Mouse (Mus musculus) forebrain, postnatal 0 days (tissue): ENCODE data around the gene Fscn3. TPM values are rescaled to one million over a fixed set of nuclear protein-coding genes. Genes with fewer than 3 reads are reported as not detected.

ENCODE experiments used
- ATAC-seq: fragments of 200-750 bp; cut with Nextera tagmentation; 2 replicates; pipeline ENCODE4 v1.8.0; 2017; ENCODE audit warnings: mild to moderate bottlenecking, moderate library complexity
- DNase-seq: peaks from one replicate; pipeline ENCODE4 v3.0.0-alpha.2; 2015
- H3K27ac ChIP-seq: fragments of 300-500 bp; sonication (generic); 2 replicates; pipeline ENCODE4 v1.5.1; 2014; ENCODE audit warnings: low read depth, mild to moderate bottlenecking, antibody characterized with exemption, low read length, moderate library complexity, mixed read lengths
- H3K27me3 ChIP-seq: fragments of 300-500 bp; sonication (generic); 2 replicates; pipeline ENCODE4 v1.6.1; 2014; ENCODE audit warnings: mild to moderate bottlenecking, low read length, mixed read lengths; ENCODE audit not compliant: insufficient read depth
- H3K36me3 ChIP-seq: fragments of 300-500 bp; sonication (generic); 2 replicates; pipeline ENCODE4 v1.6.1; 2014; ENCODE audit warnings: mild to moderate bottlenecking, moderate library complexity; ENCODE audit not compliant: insufficient read depth
- H3K4me1 ChIP-seq: fragments of 300-500 bp; sonication (generic); 2 replicates; pipeline ENCODE4 v1.6.1; 2014; ENCODE audit warnings: antibody characterized with exemption; ENCODE audit not compliant: insufficient read depth
- H3K4me2 ChIP-seq: fragments of 300-500 bp; sonication (generic); 2 replicates; pipeline ENCODE4 v1.6.1; 2014; ENCODE audit warnings: low read depth, mild to moderate bottlenecking, moderate library complexity
- H3K4me3 ChIP-seq: fragments of 300-500 bp; sonication (generic); 2 replicates; pipeline ENCODE4 v1.5.1; 2014; ENCODE audit warnings: low read depth, low read length, mixed read lengths
- H3K9ac ChIP-seq: fragments of 300-500 bp; sonication (generic); 2 replicates; pipeline ENCODE4 v1.6.1; 2014; ENCODE audit warnings: mild to moderate bottlenecking
- H3K9me3 ChIP-seq: fragments of 300-500 bp; sonication (generic); 2 replicates; pipeline ENCODE4 v1.6.1; 2016; ENCODE audit warnings: low read length
- CTCF ChIP-seq: sonication (generic); IDR thresholded peaks from 2 replicates; pipeline ENCODE4 v1.5.1; 2016; ENCODE audit warnings: antibody characterized with exemption, control low read depth, low read depth
- WGBS: fragments of 180-500 bp; shearing (Covaris S2); extraction: QIAGEN DNeasy Blood & Tissue Kit; methylation state at CpG from one replicate; pipeline ENCODE4 v1.1.7; 2014; 5-methylcytosine and 5-hydroxymethylcytosine counted together
- polyA plus RNA-seq: library from polyadenylated mRNA; unstranded; fragments of >200 nt; fragmentation: Nextera tagmentation; extraction: Ambion mirVana; gene quantifications from 2 replicates; pipeline ENCODE4 v1.2.1, GENCODE M21; 2015
- total RNA-seq: library from RNA; depleted of rRNA; stranded (reverse); fragments of >200 nt; gene quantifications from 2 replicates; pipeline ENCODE4 v1.2.3, GENCODE M21; 2014; rRNA removed

The Fscn3 gene
- total and polyA plus RNA-seq, 2 experiments from 2014 or later: 0.19 TPM; not detected in 1

GRCm38 (mm10) chr6:28482711-28483315 lies 55.2 kb downstream of the Fscn3 start:
- Histone ChIP-seq H3K4me1 (0 out of 2 replicates have a peak, but pooled peaks cover 8% of the 10 kb centered on the region), H3K9ac (no peak overlapping the region), H3K4me3 (no peak overlapping the region), H3K36me3 (no peaks in the 10 kb centered on the region), H3K9me3 (no peaks in the 10 kb centered on the region), H3K27me3 (no peaks in the 10 kb centered on the region), H3K27ac (no peak overlapping the region), H3K4me2 (no peak overlapping the region)
- no peak for TF ChIP-seq CTCF
- 90% methylated on average over 4 of the region's 4 CpGs for WGBS
- ATAC-seq: no peak
- DNase-seq: no peak

- no peak overlapping the region for H3K9ac ChIP-seq
- no peak overlapping the region for H3K27ac ChIP-seq
- 0 out of 2 replicates have a peak, but pooled peaks cover 5% of the 10 kb centered on the region for H3K4me1 ChIP-seq
- no peak for DNase-seq
- no peaks in the 10 kb centered on the region for H3K27me3 ChIP-seq
- WGBS: 92% methylated on average over 2 of the region's 2 CpGs
- ATAC-seq: no peak
- no peak overlapping the region for H3K4me2 ChIP-seq
- no peak overlapping the region for H3K4me3 ChIP-seq
- no peaks in the 10 kb centered on the region for H3K36me3 ChIP-seq
- no peaks in the 10 kb centered on the region for H3K9me3 ChIP-seq
- TF ChIP-seq CTCF: no peak
These were observed 58.4 kb downstream of the Fscn3 start for GRCm38 (mm10) chr6:28486008-28486407.

GRCm38 (mm10) chr6:28486471-28486870 lies 58.9 kb downstream of the Fscn3 start:
- H3K4me2 ChIP-seq: no peak overlapping the region
- no peak for DNase-seq
- 59% methylated on average over 2 of the region's 2 CpGs for WGBS
- no peak for TF ChIP-seq CTCF
- H3K4me3 ChIP-seq: no peak overlapping the region
- no peaks in the 10 kb centered on the region for H3K36me3 ChIP-seq
- no peaks in the 10 kb centered on the region for H3K9me3 ChIP-seq
- 0 out of 2 replicates have a peak, but pooled peaks cover 3% of the 10 kb centered on the region for H3K4me1 ChIP-seq
- no peak for ATAC-seq
- no peak overlapping the region for H3K27ac ChIP-seq
- H3K9ac ChIP-seq: no peak overlapping the region
- no peaks in the 10 kb centered on the region for H3K27me3 ChIP-seq

- Histone ChIP-seq H3K36me3 (no peaks in the 10 kb centered on the region), H3K4me2 (no peak overlapping the region), H3K27ac (no peak overlapping the region), H3K27me3 (no peaks in the 10 kb centered on the region), H3K9me3 (no peaks in the 10 kb centered on the region), H3K4me3 (no peak overlapping the region), H3K4me1 (0 out of 2 replicates have a peak, but pooled peaks cover 3% of the 10 kb centered on the region), H3K9ac (no peak overlapping the region)
- TF ChIP-seq CTCF: no peak
- no peak for DNase-seq
- 89% methylated on average over 7 of the region's 7 CpGs for WGBS
- ATAC-seq: no peak
These were observed 59.3 kb downstream of the Fscn3 start for GRCm38 (mm10) chr6:28486905-28487304.

Other genes with a start within 250 kb of the Fscn3 start
- gene Zfp800, start 29.8 kb upstream of the Fscn3 start, total RNA-seq: 22.1 and 24.9 TPM in 2 replicates
- 14.1 and 16.5 TPM in 2 replicates for gene Zfp800, start 29.8 kb upstream of the Fscn3 start, polyA plus RNA-seq
- gene Arf5, start 4.2 kb upstream of the Fscn3 start, total RNA-seq: 292 and 346 TPM in 2 replicates
- gene Arf5, start 4.2 kb upstream of the Fscn3 start, polyA plus RNA-seq: 536 and 587 TPM in 2 replicates
- gene Gcc1, start 601 bp downstream of the Fscn3 start, total RNA-seq: 17.1 and 17.2 TPM in 2 replicates
- gene Gcc1, start 601 bp downstream of the Fscn3 start, polyA plus RNA-seq: 7.1 and 9.6 TPM in 2 replicates
- gene Pax4, start 21.6 kb downstream of the Fscn3 start, total RNA-seq: 0.29 TPM in 1 of 2 replicates, not detected in the other
- 0.11 and 0.16 TPM in 2 replicates for gene Pax4, start 21.6 kb downstream of the Fscn3 start, polyA plus RNA-seq
- 80.8 and 90.8 TPM in 2 replicates for gene Snd1, start 47.4 kb downstream of the Fscn3 start, total RNA-seq
- gene Snd1, start 47.4 kb downstream of the Fscn3 start, polyA plus RNA-seq: 64.8 and 72.4 TPM in 2 replicates